Mouse (Mus musculus): Measurements from ENCODE around the gene Nox1. TPM values are rescaled to one million over a fixed set of nuclear protein-coding genes. Genes with fewer than 3 reads are reported as not detected.
"Not testable (repeated sequence)": the region's sequence is repeated elsewhere in the genome, so short reads cannot be mapped to it uniquely, and the experiment has no call there.

Gene Nox1
- total RNA-seq (2018; cell fraction: chromatin; rRNA removed): 1 to 10 TPM in 13 of 26 experiments, under 1 TPM in 7, not detected in 6; 0.25 to 3.0 (median 1.6) TPM
- under 1 TPM in 18 of 26 experiments, not detected in 8; 0.07 to 0.34 (median 0.14) TPM for total RNA-seq (2018; cell fraction: cytosol; rRNA removed)
- 1 to 10 TPM in 4 of 26 experiments, under 1 TPM in 9, not detected in 13; 0.23 to 1.8 (median 0.74) TPM for total RNA-seq (2018; cell fraction: nucleus; rRNA removed)
- polyA plus RNA-seq (2018): not detected in 3 replicates

- Histone ChIP-seq H3K27ac (no peak within 1 kb of the TSS), H3K79me2 (ENCODE audit: inconsistent target) (no peaks in the 10 kb centered on the region), H3K36me3 (ENCODE audit: inconsistent target) (no peaks in the 10 kb centered on the region; the same call in 1 of the 2 replicates), H3K4me3 (ENCODE audit: inconsistent target) (no peak within 1 kb of the TSS)
- WGBS (ENCODE audit: missing documents): 80% methylated on average over 4 of the region's 4 CpGs
These were observed at the start of gene Nox1 for GRCm38 (mm10) chrX:134221856-134222255. TSS of gene Nox1 (minus strand) at chrX:134221956.

- 0 out of 2 replicates have a peak, but pooled peaks cover 7% of the 10 kb centered on the region for H3K36me3 ChIP-seq (ENCODE audit: inconsistent target)
- 87% methylated on average over 11 of the region's 11 CpGs for WGBS (ENCODE audit: missing documents)
- no peaks in the 10 kb centered on the region for H3K79me2 ChIP-seq (ENCODE audit: inconsistent target)
- no peak overlapping the region for H3K27ac ChIP-seq
- no peak overlapping the region for H3K4me3 ChIP-seq (ENCODE audit: inconsistent target)
These were observed 40.4 kb upstream of the Nox1 start for GRCm38 (mm10) chrX:134262129-134262528.

GRCm38 (mm10) chrX:134261191-134261590 is 39.4 kb upstream of the Nox1 start:
- H3K27ac ChIP-seq: no peak overlapping the region
- WGBS (ENCODE audit: missing documents): 87% methylated on average over 5 of the region's 5 CpGs
- 0 out of 2 replicates have a peak, but pooled peaks cover 7% of the 10 kb centered on the region for H3K36me3 ChIP-seq (ENCODE audit: inconsistent target)
- no peaks in the 10 kb centered on the region for H3K79me2 ChIP-seq (ENCODE audit: inconsistent target)
- H3K4me3 ChIP-seq (ENCODE audit: inconsistent target): no peak overlapping the region

DNA sequence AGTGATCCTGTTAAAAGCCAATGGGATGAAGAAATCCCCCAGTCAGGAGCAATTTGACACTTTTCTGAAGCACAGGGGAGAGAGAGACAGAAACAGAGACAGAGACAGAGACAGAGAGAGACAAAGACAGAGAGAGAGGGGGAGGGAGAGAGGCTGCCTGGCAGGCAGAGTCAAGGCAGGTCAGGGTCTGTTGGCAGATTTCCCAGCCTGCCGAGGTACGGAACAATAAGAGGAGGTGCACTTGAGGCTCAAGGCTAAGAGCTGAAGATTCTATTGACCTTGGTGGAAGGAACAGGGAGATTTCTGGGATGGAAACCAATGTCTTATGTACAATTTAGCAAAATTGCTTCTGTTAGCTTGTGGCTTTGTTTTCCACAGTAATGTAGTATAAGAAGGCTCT is 26.4 kb upstream of the Nox1 start:
- no peaks in the 10 kb centered on the region; the same call in 1 of the 2 replicates for H3K36me3 ChIP-seq (ENCODE audit: inconsistent target)
- no peak overlapping the region for H3K4me3 ChIP-seq (ENCODE audit: inconsistent target)
- 96% methylated on average over 2 of the region's 2 CpGs for WGBS (ENCODE audit: missing documents)
- no peak overlapping the region for H3K27ac ChIP-seq
- no peaks in the 10 kb centered on the region for H3K79me2 ChIP-seq (ENCODE audit: inconsistent target)

- Histone ChIP-seq H3K36me3 (ENCODE audit: inconsistent target) (no peaks in the 10 kb centered on the region; the same call in 1 of the 2 replicates), H3K27ac (no peak overlapping the region), H3K4me3 (ENCODE audit: inconsistent target) (no peak overlapping the region), H3K79me2 (ENCODE audit: inconsistent target) (no peaks in the 10 kb centered on the region)
- 92% methylated on average over 7 of the region's 10 CpGs for WGBS (ENCODE audit: missing documents)
These were observed 24.2 kb upstream of the Nox1 start for GRCm38 (mm10) chrX:134245946-134246345.

DNA sequence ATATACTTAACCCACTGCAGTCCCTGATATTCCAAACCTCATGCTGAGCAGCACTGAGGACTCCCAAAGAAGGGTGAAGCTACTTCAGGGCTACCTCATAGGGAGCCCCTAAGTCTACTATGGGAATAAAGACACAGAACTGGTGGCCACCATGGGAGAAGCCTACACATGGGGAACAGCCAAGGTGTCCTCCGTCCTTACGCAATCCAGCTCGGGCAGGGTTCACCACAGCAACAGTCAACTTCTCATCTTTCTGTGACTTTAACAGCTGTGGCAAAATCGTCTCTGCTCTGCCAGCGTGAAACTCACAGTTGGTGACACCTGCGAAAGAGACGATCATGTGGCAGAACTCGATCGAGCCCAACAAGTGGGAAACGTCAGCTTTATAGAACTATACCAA is 16.5 kb upstream of the Nox1 start:
- no peak overlapping the region for H3K27ac ChIP-seq
- 65% methylated on average over 10 of the region's 10 CpGs for WGBS (ENCODE audit: missing documents)
- H3K36me3 ChIP-seq (ENCODE audit: inconsistent target): peaks cover 5% of the 10 kb centered on the region; the same call in 1 of the 2 replicates
- no peak overlapping the region for H3K4me3 ChIP-seq (ENCODE audit: inconsistent target)
- no peaks in the 10 kb centered on the region for H3K79me2 ChIP-seq (ENCODE audit: inconsistent target)

- no peak overlapping the region for H3K4me3 ChIP-seq (ENCODE audit: inconsistent target)
- no peaks in the 10 kb centered on the region; the same call in 1 of the 2 replicates for H3K36me3 ChIP-seq (ENCODE audit: inconsistent target)
- H3K79me2 ChIP-seq (ENCODE audit: inconsistent target): no peaks in the 10 kb centered on the region
- no peak overlapping the region for H3K27ac ChIP-seq
- WGBS (ENCODE audit: missing documents): 83% methylated on average over 1 of the region's 1 CpGs
These were observed 11.3 kb upstream of the Nox1 start for GRCm38 (mm10) chrX:134233048-134233447.

- 93% methylated on average over 3 of the region's 3 CpGs for WGBS (ENCODE audit: missing documents)
These were observed 1.1 kb downstream of the Nox1 start for GRCm38 (mm10) chrX:134220618-134221017.

GRCm38 (mm10) chrX:134218161-134218560 is 3.6 kb downstream of the Nox1 start:
- 97% methylated on average over 4 of the region's 4 CpGs for WGBS (ENCODE audit: missing documents)
- H3K79me2 ChIP-seq (ENCODE audit: inconsistent target): no peaks in the 10 kb centered on the region
- no peak overlapping the region for H3K4me3 ChIP-seq (ENCODE audit: inconsistent target)
- H3K36me3 ChIP-seq (ENCODE audit: inconsistent target): no peaks in the 10 kb centered on the region
- H3K27ac ChIP-seq: no peak overlapping the region

More at GRCm38 (mm10) chrX:134220618-134221017, 1.1 kb downstream of the Nox1 start:
- Histone ChIP-seq H3K4me3 (ENCODE audit: inconsistent target) (no peak overlapping the region), H3K27ac (no peak overlapping the region), H3K36me3 (ENCODE audit: inconsistent target) (no peaks in the 10 kb centered on the region; the same call in 1 of the 2 replicates), H3K79me2 (ENCODE audit: inconsistent target) (no peaks in the 10 kb centered on the region)

GRCm38 (mm10) chrX:134211151-134211642 is 10.6 kb downstream of the Nox1 start:
- Histone ChIP-seq H3K27ac (no peak overlapping the region), H3K79me2 (ENCODE audit: inconsistent target) (no peaks in the 10 kb centered on the region), H3K4me3 (ENCODE audit: inconsistent target) (no peak overlapping the region), H3K36me3 (ENCODE audit: inconsistent target) (no peaks in the 10 kb centered on the region)
- 96% methylated on average over 6 of the region's 7 CpGs for WGBS (ENCODE audit: missing documents)

DNA sequence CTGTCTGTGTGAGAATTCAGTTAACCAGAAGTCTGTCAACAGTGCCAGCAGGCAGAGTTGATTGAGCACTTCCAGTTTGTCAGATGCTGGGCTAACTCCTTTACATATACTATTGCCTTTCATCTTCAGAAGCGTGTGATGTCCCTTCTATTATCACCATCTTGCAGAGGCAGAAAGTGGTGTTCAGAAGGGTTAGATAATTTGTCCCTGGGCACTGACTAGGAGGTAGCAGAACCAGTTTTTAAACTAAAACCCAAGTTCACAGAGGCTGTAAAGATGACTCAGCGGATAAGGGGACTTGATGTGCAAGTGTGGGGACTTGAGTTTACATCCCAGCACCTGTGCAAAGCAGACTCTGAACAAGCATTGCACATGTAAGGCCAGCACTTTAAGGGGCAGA is 13.3 kb downstream of the Nox1 start:
- WGBS (ENCODE audit: missing documents): 86% methylated on average over 2 of the region's 2 CpGs
- Histone ChIP-seq H3K27ac (no peak overlapping the region), H3K4me3 (ENCODE audit: inconsistent target) (no peak overlapping the region), H3K79me2 (ENCODE audit: inconsistent target) (no peaks in the 10 kb centered on the region), H3K36me3 (ENCODE audit: inconsistent target) (no peaks in the 10 kb centered on the region)

DNA sequence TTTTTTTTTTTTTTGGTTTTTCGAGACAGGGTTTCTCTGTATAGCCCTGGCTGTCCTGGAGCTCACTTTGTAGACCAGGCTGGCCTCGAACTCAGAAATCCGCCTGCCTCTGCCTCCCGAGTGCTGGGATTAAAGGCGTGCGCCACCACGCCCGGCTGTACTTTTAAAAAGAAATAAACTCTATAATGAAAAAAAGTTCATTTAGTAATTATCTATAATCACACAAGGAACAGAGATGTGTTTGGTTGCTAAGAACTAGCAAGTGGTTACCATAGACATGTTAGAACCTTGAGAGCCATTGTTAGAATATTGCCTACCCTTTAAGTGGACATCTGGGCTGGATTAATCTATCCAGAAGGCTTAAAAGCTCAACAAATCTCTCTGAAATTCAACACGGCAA is 34.6 kb downstream of the Nox1 start, which contains the start of gene Arl13a:
Arl13a (plus strand) TSS at position 301 of the 400 bp plus-strand sequence.
- H3K36me3 ChIP-seq (ENCODE audit: inconsistent target); H3K27ac ChIP-seq; H3K4me3 ChIP-seq (ENCODE audit: inconsistent target); H3K79me2 ChIP-seq (ENCODE audit: inconsistent target): not testable (repeated sequence)
- 100% methylated on average over 3 of the region's 9 CpGs for WGBS (ENCODE audit: missing documents)

GRCm38 (mm10) chrX:134174699-134175098 is 47.1 kb downstream of the Nox1 start:
- Histone ChIP-seq H3K27ac (no peak overlapping the region), H3K4me3 (ENCODE audit: inconsistent target) (no peak overlapping the region), H3K79me2 (ENCODE audit: inconsistent target) (no peaks in the 10 kb centered on the region), H3K36me3 (ENCODE audit: inconsistent target) (no peaks in the 10 kb centered on the region)
- WGBS (ENCODE audit: missing documents): 86% methylated on average over 1 of the region's 1 CpGs

DNA sequence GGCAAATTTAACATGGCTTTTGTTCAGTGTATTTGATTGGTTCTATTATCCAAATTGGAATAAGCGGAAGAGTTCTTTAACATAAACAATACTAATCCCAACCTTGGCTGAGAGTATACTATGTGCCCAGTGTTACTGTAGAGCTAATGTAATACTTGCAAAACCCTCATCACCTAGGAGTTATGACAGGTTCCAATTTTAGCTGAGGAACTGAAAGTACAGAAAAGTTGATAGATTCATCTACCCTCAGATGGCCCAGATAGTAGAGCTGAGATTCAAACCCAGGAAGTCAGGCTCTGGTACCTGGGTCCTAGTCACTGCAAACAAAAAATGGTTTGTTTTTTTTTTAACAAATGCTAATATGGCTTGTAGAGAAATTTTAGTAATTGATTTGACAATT is 51.2 kb downstream of the Nox1 start:
- Histone ChIP-seq H3K4me3 (ENCODE audit: inconsistent target) (no peak overlapping the region), H3K79me2 (ENCODE audit: inconsistent target) (no peaks in the 10 kb centered on the region), H3K27ac (no peak overlapping the region), H3K36me3 (ENCODE audit: inconsistent target) (no peaks in the 10 kb centered on the region)
- WGBS (ENCODE audit: missing documents): 100% methylated on average over 1 of the region's 1 CpGs

- H3K4me3 ChIP-seq (ENCODE audit: inconsistent target): no peak overlapping the region
- no peak overlapping the region for H3K27ac ChIP-seq
- WGBS (ENCODE audit: missing documents): 22% methylated on average over 4 of the region's 4 CpGs
- no peaks in the 10 kb centered on the region for H3K36me3 ChIP-seq (ENCODE audit: inconsistent target)
- H3K79me2 ChIP-seq (ENCODE audit: inconsistent target): no peaks in the 10 kb centered on the region
These were observed 58.3 kb downstream of the Nox1 start for GRCm38 (mm10) chrX:134163484-134163883.
